Mouse (Mus musculus): ENCODE data around the gene Hipk2. TPM values are rescaled to one million over a fixed set of nuclear protein-coding genes. Genes with fewer than 3 reads are reported as not detected.

Gene Hipk2
- polyA plus RNA-seq, 1 experiment from 2014 or later, result 12.7 TPM

DNA sequence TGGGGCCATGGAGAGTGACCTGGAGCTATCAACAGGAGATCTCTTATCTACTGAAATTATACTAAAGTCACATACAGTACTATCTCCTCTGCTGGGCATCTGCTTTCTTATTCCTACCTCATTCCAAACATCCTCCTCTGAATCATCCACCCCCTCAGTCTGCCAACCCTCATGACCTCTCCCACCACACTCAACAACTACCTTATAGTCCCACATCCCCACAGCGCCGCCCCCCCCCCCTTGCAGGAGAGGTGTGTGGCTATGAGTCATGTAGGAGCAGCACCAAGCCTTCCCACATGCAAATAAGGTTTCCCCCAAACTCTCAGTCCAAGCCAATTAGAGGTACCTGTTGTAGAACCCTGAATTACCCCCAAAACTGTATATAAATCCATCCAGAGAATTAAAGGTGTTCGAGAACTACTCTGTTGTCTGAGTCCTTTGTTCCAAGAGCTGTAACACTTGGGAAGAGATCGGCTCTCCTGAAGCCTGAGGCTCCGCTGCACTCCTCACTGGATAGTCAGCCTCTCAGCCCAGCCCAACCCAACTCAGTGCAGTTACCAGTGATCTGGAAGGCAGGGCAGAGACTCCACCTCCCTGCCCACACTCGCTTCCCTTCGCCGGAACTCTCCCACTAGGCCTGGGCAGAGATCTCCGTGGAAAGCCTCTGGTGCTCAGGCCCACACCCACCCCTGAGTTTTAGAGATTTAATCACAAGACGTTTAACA lies 66.4 kb downstream of the Hipk2 start:
- DNase-seq (ENCODE audit: low spot score) (no peak), ATAC-seq (replicated peaks; ENCODE audit: insufficient number of reproducible peaks, low FRiP score, low TSS enrichment, low read depth) (no peak)
- H3K9ac ChIP-seq (replicated peaks; ENCODE audit: low read length), result no peak overlapping the region
- no peaks in the 10 kb centered on the region for H3K4me1 ChIP-seq (ENCODE audit: control insufficient read depth, insufficient read depth, low read length)
- no peak overlapping the region for H3K4me2 ChIP-seq (ENCODE audit: low read depth, low read length)
- 72% methylated on average over 10 of the region's 10 CpGs for WGBS
- H3K27ac ChIP-seq (replicated peaks; ENCODE audit: low read depth, low read length), result no peak overlapping the region
- no peaks in the 10 kb centered on the region for H3K27me3 ChIP-seq (ENCODE audit: control insufficient read depth, insufficient read depth, low read length)
- no peaks in the 10 kb centered on the region for H3K9me3 ChIP-seq (replicated peaks; ENCODE audit: control insufficient read depth, low read length)
- H3K36me3 ChIP-seq (replicated peaks; ENCODE audit: control insufficient read depth, insufficient read depth, low read depth, low read length), result no peaks in the 10 kb centered on the region; the same call in 1 of the 2 replicates
- no peak overlapping the region for H3K4me3 ChIP-seq (ENCODE audit: low read depth, low read length)

DNA sequence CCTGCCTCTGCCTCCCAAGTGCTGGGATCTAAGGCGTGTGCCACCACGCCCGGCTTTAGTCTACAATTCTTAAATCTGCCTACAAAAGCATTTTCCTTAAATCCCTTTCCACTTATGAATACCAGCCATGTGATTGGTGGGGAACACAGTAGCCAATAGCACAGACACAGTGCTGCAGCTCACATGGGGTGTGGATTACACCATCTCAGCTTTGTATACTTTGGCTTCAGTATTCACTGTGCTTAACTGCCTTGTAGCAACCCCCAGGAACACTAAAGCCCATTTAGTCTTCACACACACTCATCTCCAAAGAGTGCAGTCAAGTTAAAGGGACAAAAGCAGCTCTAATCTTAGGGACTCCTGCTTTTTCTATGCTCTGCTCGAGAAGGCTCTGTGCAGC lies 67.6 kb downstream of the Hipk2 start:
- no peak for DNase-seq (ENCODE audit: low spot score)
- no peak overlapping the region for H3K9ac ChIP-seq (replicated peaks; ENCODE audit: low read length)
- H3K4me3 ChIP-seq (ENCODE audit: low read depth, low read length), result no peak overlapping the region
- no peaks in the 10 kb centered on the region for H3K9me3 ChIP-seq (replicated peaks; ENCODE audit: control insufficient read depth, low read length)
- no peak for ATAC-seq (replicated peaks; ENCODE audit: insufficient number of reproducible peaks, low FRiP score, low TSS enrichment, low read depth)
- no peaks in the 10 kb centered on the region for H3K4me1 ChIP-seq (ENCODE audit: control insufficient read depth, insufficient read depth, low read length)
- 94% methylated on average over 4 of the region's 4 CpGs for WGBS
- no peaks in the 10 kb centered on the region; the same call in 1 of the 2 replicates for H3K36me3 ChIP-seq (replicated peaks; ENCODE audit: control insufficient read depth, insufficient read depth, low read depth, low read length)
- no peak overlapping the region for H3K4me2 ChIP-seq (ENCODE audit: low read depth, low read length)
- no peak overlapping the region for H3K27ac ChIP-seq (replicated peaks; ENCODE audit: low read depth, low read length)
- no peaks in the 10 kb centered on the region for H3K27me3 ChIP-seq (ENCODE audit: control insufficient read depth, insufficient read depth, low read length)

GRCm38 (mm10) chr6:38806963-38807445 lies 69.0 kb downstream of the Hipk2 start:
- Histone ChIP-seq H3K4me1 (ENCODE audit: control insufficient read depth, insufficient read depth, low read length) (no peaks in the 10 kb centered on the region; the same call in 1 of the 2 replicates), H3K9ac (replicated peaks; ENCODE audit: low read length) (no peak overlapping the region), H3K27me3 (ENCODE audit: control insufficient read depth, insufficient read depth, low read length) (no peaks in the 10 kb centered on the region), H3K4me2 (ENCODE audit: low read depth, low read length) (no peak overlapping the region), H3K4me3 (ENCODE audit: low read depth, low read length) (no peak overlapping the region), H3K36me3 (replicated peaks; ENCODE audit: control insufficient read depth, insufficient read depth, low read depth, low read length) (no peaks in the 10 kb centered on the region; the same call in 1 of the 2 replicates), H3K27ac (replicated peaks; ENCODE audit: low read depth, low read length) (no peak overlapping the region), H3K9me3 (replicated peaks; ENCODE audit: control insufficient read depth, low read length) (no peaks in the 10 kb centered on the region)
- ATAC-seq (replicated peaks; ENCODE audit: insufficient number of reproducible peaks, low FRiP score, low TSS enrichment, low read depth), result no peak
- no peak for DNase-seq (ENCODE audit: low spot score)
- WGBS, result 72% methylated on average over 4 of the region's 4 CpGs

GRCm38 (mm10) chr6:38805612-38806011 lies 70.4 kb downstream of the Hipk2 start:
- 78% methylated on average over 2 of the region's 2 CpGs for WGBS
- no peaks in the 10 kb centered on the region for H3K27me3 ChIP-seq (ENCODE audit: control insufficient read depth, insufficient read depth, low read length)
- ATAC-seq (replicated peaks; ENCODE audit: insufficient number of reproducible peaks, low FRiP score, low TSS enrichment, low read depth), result no peak
- no peak overlapping the region for H3K4me2 ChIP-seq (ENCODE audit: low read depth, low read length)
- H3K9ac ChIP-seq (replicated peaks; ENCODE audit: low read length), result no peak overlapping the region
- no peak overlapping the region for H3K27ac ChIP-seq (replicated peaks; ENCODE audit: low read depth, low read length)
- no peaks in the 10 kb centered on the region for H3K9me3 ChIP-seq (replicated peaks; ENCODE audit: control insufficient read depth, low read length)
- no peak overlapping the region for H3K4me3 ChIP-seq (ENCODE audit: low read depth, low read length)
- DNase-seq (ENCODE audit: low spot score), result no peak
- H3K36me3 ChIP-seq (replicated peaks; ENCODE audit: control insufficient read depth, insufficient read depth, low read depth, low read length), result no peaks in the 10 kb centered on the region; the same call in 1 of the 2 replicates
- no peaks in the 10 kb centered on the region; the same call in 1 of the 2 replicates for H3K4me1 ChIP-seq (ENCODE audit: control insufficient read depth, insufficient read depth, low read length)

GRCm38 (mm10) chr6:38801252-38801651 lies 74.7 kb downstream of the Hipk2 start:
- H3K27ac ChIP-seq (replicated peaks; ENCODE audit: low read depth, low read length), result no peak overlapping the region
- DNase-seq (ENCODE audit: low spot score), result no peak
- H3K9me3 ChIP-seq (replicated peaks; ENCODE audit: control insufficient read depth, low read length), result no peaks in the 10 kb centered on the region
- H3K4me3 ChIP-seq (ENCODE audit: low read depth, low read length), result no peak overlapping the region
- no peak overlapping the region for H3K9ac ChIP-seq (replicated peaks; ENCODE audit: low read length)
- H3K4me2 ChIP-seq (ENCODE audit: low read depth, low read length), result no peak overlapping the region
- no peaks in the 10 kb centered on the region; the same call in 1 of the 2 replicates for H3K4me1 ChIP-seq (ENCODE audit: control insufficient read depth, insufficient read depth, low read length)
- WGBS, result 87% methylated on average over 1 of the region's 1 CpGs
- ATAC-seq (replicated peaks; ENCODE audit: insufficient number of reproducible peaks, low FRiP score, low TSS enrichment, low read depth), result no peak
- H3K36me3 ChIP-seq (replicated peaks; ENCODE audit: control insufficient read depth, insufficient read depth, low read depth, low read length), result no peaks in the 10 kb centered on the region
- H3K27me3 ChIP-seq (ENCODE audit: control insufficient read depth, insufficient read depth, low read length), result no peaks in the 10 kb centered on the region

DNA sequence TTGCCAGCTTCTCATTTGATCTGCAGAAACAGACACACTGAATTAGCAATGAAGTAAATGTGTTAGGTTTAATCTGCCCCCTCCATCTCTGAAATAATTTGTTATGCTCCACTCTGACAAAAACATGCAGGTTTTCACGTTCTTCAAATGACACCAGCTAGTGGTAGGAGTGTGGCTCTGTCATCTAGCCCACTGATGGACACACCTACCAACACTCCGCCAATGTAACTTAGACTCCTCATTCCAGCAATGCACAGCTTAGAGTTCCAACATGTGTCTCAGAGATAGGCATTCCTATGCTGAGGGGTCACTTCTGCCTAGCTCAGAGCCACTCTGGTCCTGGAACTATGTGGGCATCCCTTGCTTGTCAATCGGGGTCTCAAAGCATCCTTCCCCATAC lies 78.4 kb downstream of the Hipk2 start:
- ATAC-seq (replicated peaks; ENCODE audit: insufficient number of reproducible peaks, low FRiP score, low TSS enrichment, low read depth) (no peak), DNase-seq (ENCODE audit: low spot score) (no peak)
- Histone ChIP-seq H3K4me1 (ENCODE audit: control insufficient read depth, insufficient read depth, low read length) (no peaks in the 10 kb centered on the region; the same call in 1 of the 2 replicates), H3K4me3 (ENCODE audit: low read depth, low read length) (no peak overlapping the region), H3K27ac (replicated peaks; ENCODE audit: low read depth, low read length) (no peak overlapping the region), H3K27me3 (ENCODE audit: control insufficient read depth, insufficient read depth, low read length) (no peaks in the 10 kb centered on the region), H3K9me3 (replicated peaks; ENCODE audit: control insufficient read depth, low read length) (no peaks in the 10 kb centered on the region), H3K4me2 (ENCODE audit: low read depth, low read length) (no peak overlapping the region), H3K9ac (replicated peaks; ENCODE audit: low read length) (no peak overlapping the region), H3K36me3 (replicated peaks; ENCODE audit: control insufficient read depth, insufficient read depth, low read depth, low read length) (no peaks in the 10 kb centered on the region)
- 84% methylated on average over 3 of the region's 3 CpGs for WGBS

GRCm38 (mm10) chr6:38796993-38797392 lies 79.0 kb downstream of the Hipk2 start:
- Histone ChIP-seq H3K9me3 (replicated peaks; ENCODE audit: control insufficient read depth, low read length) (no peaks in the 10 kb centered on the region), H3K4me3 (ENCODE audit: low read depth, low read length) (no peak overlapping the region), H3K4me2 (ENCODE audit: low read depth, low read length) (no peak overlapping the region), H3K9ac (replicated peaks; ENCODE audit: low read length) (no peak overlapping the region), H3K36me3 (replicated peaks; ENCODE audit: control insufficient read depth, insufficient read depth, low read depth, low read length) (no peaks in the 10 kb centered on the region), H3K27ac (replicated peaks; ENCODE audit: low read depth, low read length) (no peak overlapping the region), H3K4me1 (ENCODE audit: control insufficient read depth, insufficient read depth, low read length) (no peaks in the 10 kb centered on the region), H3K27me3 (ENCODE audit: control insufficient read depth, insufficient read depth, low read length) (no peaks in the 10 kb centered on the region)
- ATAC-seq (replicated peaks; ENCODE audit: insufficient number of reproducible peaks, low FRiP score, low TSS enrichment, low read depth), result no peak
- DNase-seq (ENCODE audit: low spot score), result no peak

- Histone ChIP-seq H3K4me1 (ENCODE audit: control insufficient read depth, insufficient read depth, low read length) (no peaks in the 10 kb centered on the region), H3K4me2 (ENCODE audit: low read depth, low read length) (no peak overlapping the region), H3K4me3 (ENCODE audit: low read depth, low read length) (no peak overlapping the region), H3K9me3 (replicated peaks; ENCODE audit: control insufficient read depth, low read length) (no peaks in the 10 kb centered on the region), H3K9ac (replicated peaks; ENCODE audit: low read length) (no peak overlapping the region), H3K36me3 (replicated peaks; ENCODE audit: control insufficient read depth, insufficient read depth, low read depth, low read length) (no peaks in the 10 kb centered on the region), H3K27ac (replicated peaks; ENCODE audit: low read depth, low read length) (no peak overlapping the region), H3K27me3 (ENCODE audit: control insufficient read depth, insufficient read depth, low read length) (no peaks in the 10 kb centered on the region)
- DNase-seq (ENCODE audit: low spot score) (no peak), ATAC-seq (replicated peaks; ENCODE audit: insufficient number of reproducible peaks, low FRiP score, low TSS enrichment, low read depth) (no peak)
- WGBS, result 87% methylated on average over 1 of the region's 1 CpGs
These were observed 79.6 kb downstream of the Hipk2 start for GRCm38 (mm10) chr6:38796388-38796787.

All from embryonic facial prominence, embryonic 11.5 days (tissue).